Mouse (Mus musculus) thymus, postnatal 14 days (tissue): Measurements from ENCODE around the gene Anxa6.

Source experiments
- DNase-seq: peaks from one replicate; pipeline ENCODE4 v3.0.0; 2021

Anxa6 gene

GRCm38 (mm10) chr11:55033040-55033660, at the start of gene Anxa6:
TSS of gene Anxa6 (minus strand) at chr11:55033445.
- DNase-seq, result peak; percentile 88

- DNase-seq, result no peak
Measured at GRCm38 (mm10) chr11:55081206-55081605, 48.0 kb upstream of the Anxa6 start.

GRCm38 (mm10) chr11:55079180-55079579, 45.9 kb upstream of the Anxa6 start:
- DNase-seq, result no peak

GRCm38 (mm10) chr11:55078502-55078901, 45.3 kb upstream of the Anxa6 start:
- DNase-seq, result peak; percentile 48

GRCm38 (mm10) chr11:55077331-55078231, 44.3 kb upstream of the Anxa6 start, which contains the start of gene Ccdc69:
TSS of gene Ccdc69 (minus strand) at chr11:55078131.
- DNase-seq, result peak; percentile 83

- no peak for DNase-seq
Measured at GRCm38 (mm10) chr11:55076234-55076633, 43.0 kb upstream of the Anxa6 start.

- DNase-seq, result no peak
Measured at GRCm38 (mm10) chr11:55075602-55076001, 42.4 kb upstream of the Anxa6 start.

- no peak for DNase-seq
Measured at GRCm38 (mm10) chr11:55073191-55073590, 39.9 kb upstream of the Anxa6 start.

- DNase-seq, result peak; percentile 65
Measured at GRCm38 (mm10) chr11:55072467-55072866, 39.2 kb upstream of the Anxa6 start.

GRCm38 (mm10) chr11:55071344-55071743, 38.1 kb upstream of the Anxa6 start:
- DNase-seq, result no peak

- peak; percentile 36 for DNase-seq
Measured at GRCm38 (mm10) chr11:55069023-55069422, 35.8 kb upstream of the Anxa6 start.

- DNase-seq, result no peak
Measured at GRCm38 (mm10) chr11:55066921-55067320, 33.7 kb upstream of the Anxa6 start.

- no peak for DNase-seq
Measured at GRCm38 (mm10) chr11:55062856-55063255, 29.6 kb upstream of the Anxa6 start.

GRCm38 (mm10) chr11:55060802-55061201, 27.6 kb upstream of the Anxa6 start:
- no peak for DNase-seq

- DNase-seq, result no peak
Measured at GRCm38 (mm10) chr11:55057511-55057910, 24.3 kb upstream of the Anxa6 start.

- no peak for DNase-seq
Measured at GRCm38 (mm10) chr11:55050837-55051510, 17.7 kb upstream of the Anxa6 start.

- peak; percentile 80 for DNase-seq
Measured at GRCm38 (mm10) chr11:55046600-55046999, 13.4 kb upstream of the Anxa6 start.

GRCm38 (mm10) chr11:55041348-55041747, 8.1 kb upstream of the Anxa6 start:
- DNase-seq, result peak; percentile 37

- peak; percentile 87 for DNase-seq
Measured at GRCm38 (mm10) chr11:55039591-55039990, 6.3 kb upstream of the Anxa6 start.

- no peak for DNase-seq
Measured at GRCm38 (mm10) chr11:55036601-55037000, 3.4 kb upstream of the Anxa6 start.

- DNase-seq, result no peak
Measured at GRCm38 (mm10) chr11:55032286-55032685, 959 bp downstream of the Anxa6 start.

- no peak for DNase-seq
Measured at GRCm38 (mm10) chr11:55031991-55032280, 1.3 kb downstream of the Anxa6 start.

- DNase-seq, result peak; percentile 35
Measured at GRCm38 (mm10) chr11:55031211-55031990, 1.8 kb downstream of the Anxa6 start.
